Mouse (Mus musculus) kidney, embryonic 14.5 days (tissue): ENCODE data around the gene Irf2bpl. TPM values are rescaled to one million over a fixed set of nuclear protein-coding genes. Genes with fewer than 3 reads are reported as not detected.

Source experiments
- ATAC-seq: fragments of 200-750 bp; cut with Nextera tagmentation; 2 replicates; pipeline ENCODE4 v1.8.0; 2017; ENCODE audit warnings: moderate number of reproducible peaks, mild to moderate bottlenecking, moderate TSS enrichment, moderate library complexity; ENCODE audit not compliant: low FRiP score, low TSS enrichment
- H3K27ac ChIP-seq: fragments of 300-500 bp; sonication (generic); 2 replicates; pipeline ENCODE4 v1.5.1; 2014; ENCODE audit warnings: low read depth, mild to moderate bottlenecking, low read length, moderate library complexity, mixed read lengths
- H3K27me3 ChIP-seq: fragments of 300-500 bp; sonication (generic); 2 replicates; pipeline ENCODE4 v1.6.1; 2014; ENCODE audit warnings: mild to moderate bottlenecking, low read length; ENCODE audit not compliant: control insufficient read depth, insufficient read depth
- H3K36me3 ChIP-seq: fragments of 300-500 bp; sonication (generic); 2 replicates; pipeline ENCODE4 v1.6.1; 2014; ENCODE audit warnings: low read length, mixed read lengths; ENCODE audit not compliant: control insufficient read depth, insufficient read depth
- H3K4me1 ChIP-seq: fragments of 300-500 bp; sonication (generic); 2 replicates; pipeline ENCODE4 v1.6.1; 2014; ENCODE audit warnings: low read length, mixed read lengths; ENCODE audit not compliant: control insufficient read depth, insufficient read depth
- H3K4me2 ChIP-seq: fragments of 300-500 bp; sonication (generic); replicated peaks from 2 replicates; pipeline ENCODE4 v1.6.1; 2014; ENCODE audit warnings: low read depth, mild to moderate bottlenecking, low read length
- H3K4me3 ChIP-seq: fragments of 300-500 bp; sonication (generic); 2 replicates; pipeline ENCODE4 v1.5.1; 2014; ENCODE audit warnings: mild to moderate bottlenecking, low read length
- H3K9ac ChIP-seq: fragments of 300-500 bp; sonication (generic); 2 replicates; pipeline ENCODE4 v1.6.1; 2014; ENCODE audit warnings: low read depth, mild to moderate bottlenecking, low read length, moderate library complexity
- H3K9me3 ChIP-seq: fragments of 300-500 bp; sonication (generic); 2 replicates; pipeline ENCODE4 v1.6.1; 2016; ENCODE audit warnings: low read length; ENCODE audit not compliant: control insufficient read depth
- WGBS: fragments of 180-500 bp; shearing (Covaris S2); extraction: QIAGEN DNeasy Blood & Tissue Kit; methylation state at CpG from one replicate; pipeline ENCODE4 v1.1.7; 2014; 5-methylcytosine and 5-hydroxymethylcytosine counted together
- polyA plus RNA-seq: library from polyadenylated mRNA; unstranded; fragments of >200 nt; fragmentation: Nextera tagmentation; extraction: Ambion mirVana; gene quantifications from 2 replicates; pipeline ENCODE4 v1.2.1, GENCODE M21; 2014

The Irf2bpl gene
- 25.8 and 34.8 TPM in 2 replicates for polyA plus RNA-seq

GRCm38 (mm10) chr12:86884197-86885058, at the start of gene Irf2bpl:
Gene Irf2bpl, minus strand, starts transcription at chr12:86884798.
- Histone ChIP-seq H3K27me3 (no peaks in the 10 kb centered on the region), H3K27ac (peak within 1 kb of the TSS; percentile 100), H3K4me3 (peak within 1 kb of the TSS; percentile 63), H3K4me1 (peaks cover 41% of the 10 kb centered on the region), H3K9me3 (no peaks in the 10 kb centered on the region), H3K4me2 (peak within 1 kb of the TSS; percentile 96), H3K9ac (peak within 1 kb of the TSS; percentile 86), H3K36me3 (peaks cover 11% of the 10 kb centered on the region; the same call in 1 of the 2 replicates)
- ATAC-seq: peak; percentile 89
- WGBS: under 1% methylated on average over 64 of the region's 82 CpGs

- no peak overlapping the region for H3K27ac ChIP-seq
- ATAC-seq: no peak
- no peaks in the 10 kb centered on the region for H3K27me3 ChIP-seq
- H3K9ac ChIP-seq: no peak overlapping the region
- no peak overlapping the region for H3K4me2 ChIP-seq
- H3K4me1 ChIP-seq: 0 out of 2 replicates have a peak, but pooled peaks cover 6% of the 10 kb centered on the region
- no peaks in the 10 kb centered on the region; the same call in 1 of the 2 replicates for H3K9me3 ChIP-seq
- H3K4me3 ChIP-seq: no peak overlapping the region
- no peaks in the 10 kb centered on the region for H3K36me3 ChIP-seq
- 43% methylated on average over 6 of the region's 6 CpGs for WGBS
These were observed 48.0 kb upstream of the Irf2bpl start for GRCm38 (mm10) chr12:86932575-86932952.

DNA sequence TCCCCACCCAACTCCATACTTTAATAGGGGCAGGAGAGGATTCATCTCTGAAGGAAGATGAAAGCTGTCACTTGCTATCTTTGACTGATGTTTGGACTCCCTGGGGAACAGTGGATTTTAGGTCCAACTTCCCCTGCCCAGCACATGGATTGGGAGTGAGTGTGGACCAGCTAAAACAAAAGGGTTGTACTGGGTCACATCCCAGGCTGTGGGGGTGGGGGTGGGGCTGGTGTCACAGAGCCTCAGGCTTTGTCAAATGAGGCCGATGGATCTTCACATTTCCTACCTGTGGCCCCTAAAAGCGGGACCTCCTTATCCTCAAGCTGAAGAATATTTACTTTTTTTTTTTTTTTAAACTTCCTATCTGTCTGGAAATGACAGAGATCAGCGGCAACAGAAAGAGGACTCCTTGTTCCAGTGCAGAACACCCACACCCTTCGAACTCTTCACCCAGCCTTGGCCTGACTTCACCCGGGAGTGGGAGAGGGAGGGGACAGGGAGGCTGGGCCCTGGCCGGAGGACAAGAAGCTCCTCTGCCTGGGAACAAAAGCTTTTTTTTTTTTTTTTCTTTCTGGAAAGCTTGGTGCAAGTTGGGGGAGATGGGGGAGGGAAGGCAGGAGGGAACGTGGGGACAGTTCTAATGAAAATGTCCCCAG, 47.4 kb upstream of the Irf2bpl start:
- Histone ChIP-seq H3K9ac (no peak overlapping the region), H3K27me3 (no peaks in the 10 kb centered on the region), H3K36me3 (no peaks in the 10 kb centered on the region), H3K9me3 (no peaks in the 10 kb centered on the region; the same call in 1 of the 2 replicates), H3K4me3 (no peak overlapping the region), H3K4me2 (no peak overlapping the region), H3K4me1 (0 out of 2 replicates have a peak, but pooled peaks cover 6% of the 10 kb centered on the region), H3K27ac (no peak overlapping the region)
- ATAC-seq: no peak
- WGBS: 16% methylated on average over 7 of the region's 7 CpGs

DNA sequence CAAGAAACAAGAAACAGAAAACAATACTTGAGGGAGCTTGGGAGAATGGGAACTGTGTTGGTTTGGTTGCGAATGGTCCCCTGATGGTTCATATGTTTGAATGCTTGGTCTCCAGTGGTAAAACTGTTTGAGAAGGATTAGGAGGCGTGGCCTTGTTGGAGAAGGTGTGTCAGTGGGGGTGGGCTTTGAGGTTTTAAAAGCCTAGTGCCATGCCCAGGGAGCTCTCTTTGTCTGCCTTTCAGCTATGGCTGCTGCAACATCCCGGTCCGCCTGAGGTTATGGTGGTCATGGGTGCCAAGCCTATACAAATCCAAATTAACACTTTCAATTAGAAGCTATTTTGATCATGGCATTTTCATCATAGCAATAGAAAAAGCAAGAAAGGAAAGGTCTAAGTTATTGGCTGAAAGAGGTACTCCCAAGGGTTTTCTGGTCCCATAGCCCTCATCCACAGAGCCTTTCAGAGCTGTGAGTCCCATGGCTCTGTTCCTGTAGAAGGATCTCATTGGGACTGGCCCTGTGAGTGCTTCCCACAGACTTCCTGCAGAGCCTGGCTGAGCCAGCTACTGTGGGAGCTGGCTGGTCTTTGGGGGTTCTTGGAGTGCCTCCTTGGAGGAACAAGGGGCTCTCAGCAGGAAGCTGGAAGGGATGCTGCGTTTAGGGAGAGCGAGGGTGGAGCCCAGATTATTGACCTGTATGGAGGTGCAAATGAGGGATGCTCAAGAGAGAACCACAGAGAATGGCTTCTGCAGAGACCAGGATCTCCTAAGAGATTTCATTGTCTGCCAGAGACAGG, 46.5 kb upstream of the Irf2bpl start:
- Histone ChIP-seq H3K4me3 (no peak overlapping the region), H3K9ac (no peak overlapping the region), H3K27me3 (no peaks in the 10 kb centered on the region), H3K4me1 (0 out of 2 replicates have a peak, but pooled peaks cover 6% of the 10 kb centered on the region), H3K9me3 (no peaks in the 10 kb centered on the region; the same call in 1 of the 2 replicates), H3K27ac (no peak overlapping the region), H3K36me3 (no peaks in the 10 kb centered on the region), H3K4me2 (no peak overlapping the region)
- ATAC-seq: no peak
- 75% methylated on average over 6 of the region's 6 CpGs for WGBS

GRCm38 (mm10) chr12:86923837-86924236, 39.2 kb upstream of the Irf2bpl start:
- no peak overlapping the region for H3K27ac ChIP-seq

GRCm38 (mm10) chr12:86918983-86919722, 34.6 kb upstream of the Irf2bpl start:
- no peak for ATAC-seq
- Histone ChIP-seq H3K36me3 (no peaks in the 10 kb centered on the region), H3K9ac (no peak overlapping the region), H3K4me1 (peaks cover 10% of the 10 kb centered on the region), H3K27me3 (peaks cover 3% of the 10 kb centered on the region), H3K4me3 (no peak overlapping the region), H3K4me2 (no peak overlapping the region), H3K27ac (no peak overlapping the region), H3K9me3 (no peaks in the 10 kb centered on the region)
- WGBS: 71% methylated on average over 17 of the region's 17 CpGs

More at GRCm38 (mm10) chr12:86923837-86924236, 39.2 kb upstream of the Irf2bpl start:
- no peaks in the 10 kb centered on the region for H3K27me3 ChIP-seq
- 5% methylated on average over 5 of the region's 5 CpGs for WGBS
- peaks cover 4% of the 10 kb centered on the region; the same call in 1 of the 2 replicates for H3K4me1 ChIP-seq
- no peak overlapping the region for H3K4me3 ChIP-seq
- no peak overlapping the region for H3K9ac ChIP-seq
- no peak overlapping the region for H3K4me2 ChIP-seq
- H3K36me3 ChIP-seq: no peaks in the 10 kb centered on the region
- 0 out of 2 replicates have a peak, but pooled peaks have one; percentile 45 for ATAC-seq
- no peaks in the 10 kb centered on the region; the same call in 1 of the 2 replicates for H3K9me3 ChIP-seq

DNA sequence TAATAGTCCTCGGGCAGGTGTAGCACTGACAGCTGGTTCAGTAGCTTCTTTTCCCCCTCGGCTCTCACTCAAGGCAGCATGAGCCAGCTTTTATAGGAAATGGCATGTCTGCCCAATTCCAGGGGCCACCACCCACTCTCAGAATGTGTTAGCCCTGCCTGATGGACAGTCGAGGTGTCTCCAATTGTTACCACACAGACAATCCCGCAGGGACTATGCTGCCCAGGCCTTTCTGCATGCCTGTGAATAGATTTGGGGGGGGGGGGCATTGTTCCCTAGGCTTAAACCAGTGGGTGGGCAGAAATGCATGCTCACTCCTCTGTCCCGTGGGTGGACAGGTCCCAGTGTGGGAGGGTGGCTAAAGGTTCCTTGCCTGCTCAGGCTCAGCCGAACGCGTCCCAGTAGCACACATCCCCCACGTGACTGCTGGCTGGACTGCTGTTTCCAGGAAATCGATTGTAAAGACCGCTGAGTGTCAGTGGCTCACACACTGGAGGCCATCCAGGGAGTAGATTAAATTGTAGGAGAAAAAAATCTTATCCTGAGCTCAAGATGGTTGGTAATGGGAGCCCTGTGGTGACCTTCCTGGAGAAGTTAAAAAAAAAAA, 33.9 kb upstream of the Irf2bpl start:
- H3K27ac ChIP-seq: 0 out of 2 replicates have a peak overlapping the region, but pooled peaks have one; percentile 2
- no peak overlapping the region for H3K9ac ChIP-seq
- no peaks in the 10 kb centered on the region for H3K36me3 ChIP-seq
- H3K27me3 ChIP-seq: peaks cover 5% of the 10 kb centered on the region
- WGBS: 18% methylated on average over 11 of the region's 11 CpGs
- H3K4me3 ChIP-seq: no peak overlapping the region
- H3K4me1 ChIP-seq: peaks cover 10% of the 10 kb centered on the region
- H3K4me2 ChIP-seq: no peak overlapping the region
- 0 out of 2 replicates have a peak, but pooled peaks have one; percentile 54 for ATAC-seq
- H3K9me3 ChIP-seq: no peaks in the 10 kb centered on the region
